Mouse (Mus musculus) T-helper 2 cell (primary cell): ENCODE measurements around the gene Ezr.

Experiments
- in situ Hi-C: fragments of 300-600 bp; cut with MboI, MseI; formaldehyde crosslinking; loops from one replicate; pipeline ENCODE4 v1.15.1; 2025; ENCODE audit warnings: high pct_unique_total_duplicates

Gene Ezr

DNA sequence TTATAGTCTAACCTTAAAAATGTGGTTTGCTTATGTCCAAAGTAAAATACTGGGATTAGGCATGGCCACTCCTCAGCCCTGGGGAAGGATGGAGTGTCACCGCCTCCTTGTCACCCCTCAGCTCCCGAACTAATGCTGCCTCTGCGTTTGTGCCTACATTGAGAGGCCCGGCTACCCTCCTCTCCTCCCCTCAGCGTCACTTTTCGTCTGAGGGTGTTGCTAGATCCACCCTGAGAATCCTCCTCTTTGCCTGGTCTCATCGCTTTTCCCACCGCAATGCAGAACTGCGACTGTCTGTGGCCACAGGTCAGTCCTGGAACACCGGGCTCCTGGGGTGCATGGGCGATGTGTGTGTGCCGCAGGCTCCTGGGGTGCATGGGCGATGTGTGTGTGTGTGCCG lies 37.7 kb downstream of the Ezr start:
- in situ Hi-C loops, result no loop called here

GRCm38 (mm10) chr17:6744366-6744765 lies 38.2 kb downstream of the Ezr start:
- in situ Hi-C loops, result no loop called here

- in situ Hi-C loops, result no loop called here
Observed at GRCm38 (mm10) chr17:6743787-6744239, 38.8 kb downstream of the Ezr start.

GRCm38 (mm10) chr17:6743039-6743575 lies 39.5 kb downstream of the Ezr start:
- in situ Hi-C loops, result no loop called here

DNA sequence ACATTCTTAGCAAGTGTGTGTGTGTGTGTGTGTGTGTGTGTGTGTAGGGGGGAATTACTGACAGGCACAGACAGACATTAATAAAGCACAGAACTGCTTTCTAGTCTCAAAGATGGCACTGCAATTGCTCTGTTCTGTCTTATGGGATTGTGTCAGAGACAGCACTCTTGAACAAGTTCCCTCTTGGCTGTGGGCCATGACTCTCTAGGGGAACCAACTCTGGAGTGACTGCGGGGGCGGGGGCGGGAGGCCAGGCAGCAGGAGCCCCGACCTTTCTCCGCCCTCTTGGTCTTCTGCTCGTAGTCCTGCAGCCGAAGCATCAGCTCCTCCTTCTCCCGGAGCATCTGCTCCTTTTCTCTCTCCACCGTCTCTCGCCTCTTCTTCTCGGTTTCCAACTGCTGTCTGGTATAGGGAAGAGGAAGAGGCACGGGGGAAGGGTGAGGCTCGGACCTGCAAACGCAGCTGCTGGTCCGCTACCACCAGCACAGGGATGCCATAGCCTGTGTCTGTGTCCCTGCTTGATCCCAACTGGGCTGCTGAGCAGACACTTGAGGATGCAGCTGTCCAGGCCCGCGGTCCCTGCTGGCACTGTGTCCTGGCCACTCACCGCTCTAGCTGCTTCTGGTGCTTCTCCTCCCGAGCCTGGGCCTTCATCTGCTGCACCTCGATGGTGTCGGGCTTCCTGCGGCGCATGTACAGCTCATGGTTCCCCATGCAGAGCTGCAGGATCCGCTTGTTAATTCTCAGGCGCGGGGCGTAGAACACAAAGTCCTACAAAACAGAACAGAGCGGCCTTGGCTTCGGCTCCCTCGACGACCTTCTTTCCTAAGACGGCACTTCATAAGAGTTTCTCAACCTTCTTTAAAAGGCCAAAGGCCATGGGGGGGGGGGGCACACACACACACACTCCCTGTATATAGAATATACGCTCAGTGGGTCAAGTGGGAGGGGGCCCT lies 40.2 kb downstream of the Ezr start:
- in situ Hi-C loops, result no loop called here

- in situ Hi-C loops, result no loop called here
Observed at GRCm38 (mm10) chr17:6741271-6741670, 41.3 kb downstream of the Ezr start.

DNA sequence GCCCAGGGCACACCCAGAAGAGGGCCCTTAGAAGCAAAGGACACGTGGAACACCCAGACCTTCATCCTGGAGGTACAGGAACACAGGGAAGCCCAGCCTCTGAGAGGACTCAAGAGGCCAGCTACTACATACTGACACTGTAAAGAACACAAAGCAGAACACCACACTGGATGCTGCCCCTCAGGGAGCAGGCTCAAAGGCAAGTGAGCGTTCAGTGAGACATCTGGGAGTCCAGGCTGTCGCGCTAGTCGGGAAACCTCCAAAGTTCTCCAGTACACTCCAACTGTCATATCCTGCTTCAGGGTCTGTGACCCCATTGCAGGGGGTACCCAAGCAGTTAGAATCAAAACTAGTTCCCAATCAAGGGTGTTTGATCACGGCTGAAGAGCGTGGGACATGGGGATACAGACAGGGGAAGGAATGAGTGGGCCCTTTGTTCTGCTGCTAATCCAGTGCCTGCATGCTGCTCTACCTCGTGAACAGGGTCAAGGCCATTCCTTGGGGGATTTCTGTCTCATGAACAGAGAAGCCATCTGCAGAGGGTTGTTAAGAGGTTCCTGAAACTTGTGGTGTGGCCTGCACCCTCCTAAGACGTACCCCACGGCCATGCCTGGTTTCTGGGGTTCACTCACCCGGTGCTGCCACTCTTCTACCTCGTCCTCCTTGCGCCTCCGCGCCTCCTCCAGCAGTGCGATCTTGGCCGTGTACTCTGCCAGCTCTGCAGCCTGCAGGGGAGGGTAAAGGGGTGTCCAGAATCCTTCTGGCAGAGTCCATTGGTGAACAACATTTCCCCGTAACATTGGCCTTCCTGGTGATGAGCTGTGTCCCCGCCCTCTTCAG lies 42.0 kb downstream of the Ezr start:
- in situ Hi-C loops, result no loop called here

GRCm38 (mm10) chr17:6739756-6740155 lies 42.8 kb downstream of the Ezr start:
- in situ Hi-C loops, result no loop called here

DNA sequence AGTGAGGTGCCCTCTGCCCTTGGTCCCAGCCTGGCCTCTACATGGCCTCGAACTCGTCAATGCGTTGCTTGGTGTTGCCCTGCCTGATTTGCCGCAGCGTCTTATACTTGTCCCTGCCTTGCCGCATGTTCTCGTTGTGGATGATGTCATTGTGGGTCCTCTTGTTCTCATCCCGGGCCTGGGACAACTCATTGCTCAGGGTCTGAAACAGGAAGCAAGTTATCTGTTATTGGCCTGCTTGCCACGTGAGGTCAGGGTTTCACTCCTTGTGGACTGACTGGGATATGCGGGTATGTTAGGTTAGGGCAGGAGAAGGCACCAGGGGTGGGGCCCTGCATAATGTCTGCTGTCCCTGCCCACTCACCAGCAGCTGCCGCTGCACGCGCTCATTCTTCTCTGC lies 43.3 kb downstream of the Ezr start:
- in situ Hi-C loops, result no loop called here

- in situ Hi-C loops, result no loop called here
Observed at GRCm38 (mm10) chr17:6738836-6739235, 43.7 kb downstream of the Ezr start.

DNA sequence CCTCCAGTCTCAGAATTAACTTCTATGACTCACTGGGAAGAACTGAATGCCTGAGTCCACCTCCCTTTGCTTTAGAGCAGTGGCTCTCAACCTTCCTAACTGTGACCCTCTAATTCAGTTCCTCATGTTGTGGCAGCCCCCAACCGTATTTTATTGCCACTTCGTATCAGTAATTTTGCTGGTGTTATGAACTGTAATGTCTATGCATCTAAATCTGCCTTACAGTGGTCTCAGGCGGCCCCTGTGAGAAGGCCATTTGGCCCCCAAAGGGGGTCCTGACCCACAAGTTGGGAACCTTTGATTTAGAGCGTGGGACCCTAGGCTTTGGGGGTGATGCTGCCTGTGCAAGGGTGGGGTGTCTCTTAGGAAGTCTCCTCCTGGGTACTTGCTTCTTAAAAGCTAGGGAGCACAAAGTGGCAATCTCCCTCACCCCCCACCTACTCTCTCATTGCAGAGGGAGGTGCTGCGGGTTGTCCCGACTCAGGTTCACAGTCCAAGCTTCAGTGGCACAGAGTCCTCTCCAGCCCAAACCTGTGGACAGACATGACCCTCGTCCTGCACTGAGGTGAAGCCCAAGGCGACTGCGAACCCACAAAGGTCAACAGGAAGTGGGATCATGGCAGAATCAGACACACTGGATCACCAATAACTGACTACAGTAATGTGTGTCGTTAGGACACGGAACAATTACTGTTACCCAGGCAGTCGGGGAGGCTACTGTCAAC lies 45.1 kb downstream of the Ezr start:
- in situ Hi-C loops, result no loop called here

GRCm38 (mm10) chr17:6736306-6737272 lies 46.0 kb downstream of the Ezr start:
- in situ Hi-C loops, result no loop called here

- in situ Hi-C loops, result no loop called here
Observed at GRCm38 (mm10) chr17:6734746-6735441, 47.7 kb downstream of the Ezr start.

GRCm38 (mm10) chr17:6733322-6733875 lies 49.2 kb downstream of the Ezr start:
- in situ Hi-C loops, result no loop called here

- in situ Hi-C loops, result no loop called here
Observed at GRCm38 (mm10) chr17:6732665-6733064, 49.9 kb downstream of the Ezr start.

DNA sequence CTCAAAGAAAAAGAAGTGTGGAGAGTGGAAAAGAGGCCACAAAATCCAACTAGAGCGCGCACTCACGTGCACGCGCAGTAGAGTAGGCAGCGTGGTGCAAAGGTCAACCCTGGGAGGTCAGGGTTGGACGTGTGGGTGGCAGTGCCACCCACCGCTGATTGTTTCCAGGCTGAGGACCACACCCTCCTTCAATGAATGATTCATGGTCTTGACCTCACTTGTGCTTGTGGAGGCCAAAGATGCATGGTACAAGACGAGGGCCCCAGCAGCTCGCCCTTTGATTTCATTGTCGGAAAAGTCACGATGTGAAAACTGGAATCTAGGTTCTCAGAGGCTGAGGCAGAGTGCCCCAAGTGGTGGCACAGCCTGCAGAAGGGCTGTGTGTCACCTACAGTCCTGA lies 51.0 kb downstream of the Ezr start:
- in situ Hi-C loops, result no loop called here

GRCm38 (mm10) chr17:6731132-6731531 lies 51.5 kb downstream of the Ezr start:
- in situ Hi-C loops, result no loop called here

GRCm38 (mm10) chr17:6729244-6729742 lies 53.3 kb downstream of the Ezr start:
- in situ Hi-C loops, result no loop called here

DNA sequence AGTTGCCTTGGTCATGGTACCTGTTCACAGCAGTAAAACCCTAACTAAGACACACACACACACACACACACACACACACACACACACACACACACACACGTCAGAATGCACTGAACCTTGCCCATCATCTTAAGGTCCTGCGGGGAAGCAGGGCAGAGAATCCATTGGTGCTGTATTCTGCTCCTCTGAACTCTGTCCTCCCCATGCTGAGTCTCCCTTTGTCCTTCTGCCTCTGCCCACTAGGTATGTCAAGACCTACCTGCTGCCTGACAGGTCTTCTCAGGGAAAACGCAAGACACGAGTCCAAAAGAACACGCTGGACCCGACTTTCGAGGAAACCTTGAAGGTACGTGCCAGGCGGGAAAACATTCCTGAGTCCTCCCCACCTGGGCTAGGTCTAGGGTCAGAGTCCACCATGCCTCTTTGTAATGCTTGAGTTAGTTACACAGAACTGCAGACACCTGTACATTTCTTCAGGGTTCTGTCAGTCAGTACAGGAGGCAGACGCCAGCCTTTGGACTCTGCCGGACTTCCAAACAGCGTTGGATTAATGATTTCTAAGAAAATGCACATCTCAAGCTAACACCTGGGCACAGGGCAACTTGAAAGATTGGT lies 54.5 kb downstream of the Ezr start:
- in situ Hi-C loops, result no loop called here
